Mouse (Mus musculus): Measurements from ENCODE around the gene Atf1.
A peak's percentile ranks its signal among the peaks of the same experiment; 100 is the strongest.
"Not testable (repeated sequence)": the region's sequence is repeated elsewhere in the genome, so short reads cannot be mapped to it uniquely, and the experiment has no call there.

Gene Atf1

GRCm38 (mm10) chr15:100258646-100259425, 31.2 kb downstream of the Atf1 start:
- DNase-seq (ENCODE audit: low read depth, low spot score), result peak; percentile 52

- DNase-seq (ENCODE audit: low read depth, low spot score), result not testable (repeated sequence)
Measured at GRCm38 (mm10) chr15:100260351-100260750, 32.7 kb downstream of the Atf1 start.

DNA sequence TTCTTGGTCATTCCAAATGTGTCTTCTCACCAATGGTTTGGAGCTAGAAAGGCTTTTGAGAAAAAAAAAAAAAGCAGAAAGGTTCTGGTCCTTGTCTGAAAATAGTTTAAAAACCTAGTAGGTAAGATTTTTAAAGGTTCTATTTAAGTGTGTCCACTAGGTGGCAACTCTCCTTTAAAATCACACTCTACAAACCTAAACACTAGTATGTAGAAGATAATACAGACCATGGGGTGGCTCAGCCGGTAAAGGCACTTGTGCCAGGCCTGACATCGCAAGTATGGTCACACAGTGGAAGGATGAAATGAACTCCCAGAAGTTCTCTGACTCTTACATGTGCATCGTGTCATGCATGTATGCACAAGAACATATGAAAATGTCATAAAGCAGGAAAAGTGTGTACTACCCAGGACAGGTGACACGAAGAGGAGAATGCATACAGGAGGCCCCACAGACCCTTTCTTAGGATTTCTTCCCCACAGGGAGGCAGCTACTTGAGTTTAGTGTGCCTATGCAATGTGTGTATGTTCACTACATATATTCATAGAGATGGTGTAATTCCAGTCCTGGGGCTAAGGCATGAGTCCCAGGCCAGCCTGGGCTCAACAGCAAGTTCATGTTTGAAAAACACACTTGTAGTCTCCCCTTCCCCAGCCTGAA, 35.8 kb downstream of the Atf1 start:
- peak; percentile 72 for DNase-seq (ENCODE audit: low read depth, low spot score)

GRCm38 (mm10) chr15:100265586-100266325, 38.1 kb downstream of the Atf1 start:
- no peak for DNase-seq (ENCODE audit: low read depth, low spot score)

- peak; percentile 54 for DNase-seq (ENCODE audit: low read depth, low spot score)
Measured at GRCm38 (mm10) chr15:100268916-100269315, 41.3 kb downstream of the Atf1 start.

- peak; percentile 99 for DNase-seq (ENCODE audit: low read depth, low spot score)
Measured at GRCm38 (mm10) chr15:100269776-100270175, 42.2 kb downstream of the Atf1 start.

GRCm38 (mm10) chr15:100270609-100271008, 43.0 kb downstream of the Atf1 start:
- peak; percentile 34 for DNase-seq (ENCODE audit: low read depth, low spot score)

GRCm38 (mm10) chr15:100271411-100271810, 43.8 kb downstream of the Atf1 start:
- peak; percentile 81 for DNase-seq (ENCODE audit: low read depth, low spot score)

DNA sequence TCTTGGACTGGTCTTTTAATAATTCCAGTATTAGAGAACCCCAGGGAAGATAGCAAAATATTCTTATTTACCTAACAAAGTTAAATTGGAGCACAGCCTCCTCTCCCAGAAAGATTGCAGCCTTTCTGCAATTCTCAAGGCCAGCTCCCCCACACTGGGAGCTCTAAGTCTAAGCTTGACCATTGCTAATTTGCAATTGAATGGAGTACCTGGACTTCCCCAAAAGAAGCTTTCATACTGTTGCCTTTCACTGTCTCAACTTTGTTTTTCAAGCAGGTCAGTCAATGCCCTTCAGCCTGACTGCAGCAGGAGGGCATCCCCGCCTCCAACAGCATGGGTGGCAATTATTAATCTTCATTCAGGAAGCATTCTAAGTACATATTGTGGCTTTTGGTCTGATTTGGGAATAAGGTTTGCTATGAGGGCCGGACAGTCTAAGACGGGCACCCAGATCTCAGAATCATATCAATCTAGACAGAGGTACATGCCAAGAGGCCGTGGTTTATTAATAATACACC, 46.2 kb downstream of the Atf1 start:
- DNase-seq (ENCODE audit: low read depth, low spot score), result peak; percentile 78

- peak; percentile 94 for DNase-seq (ENCODE audit: low read depth, low spot score)
Measured at GRCm38 (mm10) chr15:100274790-100275559, 47.4 kb downstream of the Atf1 start.

DNA sequence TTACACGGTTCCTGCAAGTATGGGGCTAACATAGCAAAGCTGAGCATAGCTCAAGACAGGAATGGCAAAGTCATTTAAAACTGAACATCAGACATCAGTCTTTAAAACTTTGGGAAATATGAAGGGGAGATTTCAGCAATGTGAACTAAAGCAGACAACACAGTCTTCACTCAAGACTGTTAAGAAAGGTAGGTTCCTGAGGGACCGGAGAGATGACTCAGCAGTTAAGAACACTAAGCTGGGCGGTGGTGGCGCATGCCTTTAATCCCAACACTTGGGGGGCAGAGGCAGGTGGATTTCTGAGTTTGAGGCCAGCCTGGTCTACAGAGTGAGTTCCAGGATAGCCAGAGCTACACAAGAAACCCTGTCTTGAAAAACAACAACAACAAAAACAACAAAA, 48.8 kb downstream of the Atf1 start:
- DNase-seq (ENCODE audit: low read depth, low spot score), result no peak

DNA sequence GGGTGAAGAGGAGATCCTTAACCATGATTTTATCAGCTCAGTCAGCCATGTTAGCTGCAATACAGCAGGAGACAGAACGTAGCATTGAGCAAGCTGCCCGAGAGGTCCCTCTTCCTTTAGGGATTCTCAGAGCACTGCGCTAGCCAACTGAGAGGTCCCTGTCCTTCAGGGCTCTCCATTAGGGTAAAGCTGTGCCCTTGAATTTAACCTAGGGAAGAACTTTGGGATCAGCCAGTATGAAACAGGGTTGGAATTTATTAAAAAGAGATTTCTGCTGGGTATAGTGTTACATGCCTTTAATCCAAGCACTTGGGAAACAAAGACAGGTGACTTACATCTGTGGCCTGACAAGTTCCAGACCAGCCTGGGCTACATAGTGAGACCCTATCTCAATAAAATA, 50.0 kb downstream of the Atf1 start:
- DNase-seq (ENCODE audit: low read depth, low spot score), result no peak

DNA sequence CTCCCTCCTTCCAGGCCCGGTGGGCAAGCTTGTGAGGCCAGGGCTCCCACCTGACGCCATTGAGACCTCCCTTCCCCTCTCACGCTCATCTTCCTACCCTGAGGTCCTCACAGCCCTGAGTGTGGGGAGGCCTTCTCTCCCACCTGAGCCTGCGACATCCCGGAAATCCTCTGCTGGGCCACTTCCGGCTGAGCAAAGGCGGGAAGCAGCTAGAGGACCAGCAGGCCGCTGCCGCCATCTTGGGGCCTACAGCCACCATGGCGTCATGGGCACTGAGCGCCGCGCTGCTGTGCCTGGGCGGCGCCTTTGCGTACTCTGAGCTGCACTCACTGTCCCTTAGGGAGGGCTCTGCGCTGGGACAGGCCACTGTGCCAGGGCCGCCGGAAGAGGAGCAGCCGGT, 53.0 kb downstream of the Atf1 start, which contains the start of gene Tmprss12:
Gene Tmprss12, plus strand, starts transcription at position 212 of the 400 bp plus-strand sequence.
- DNase-seq (ENCODE audit: low read depth, low spot score), result peak; percentile 69

DNA sequence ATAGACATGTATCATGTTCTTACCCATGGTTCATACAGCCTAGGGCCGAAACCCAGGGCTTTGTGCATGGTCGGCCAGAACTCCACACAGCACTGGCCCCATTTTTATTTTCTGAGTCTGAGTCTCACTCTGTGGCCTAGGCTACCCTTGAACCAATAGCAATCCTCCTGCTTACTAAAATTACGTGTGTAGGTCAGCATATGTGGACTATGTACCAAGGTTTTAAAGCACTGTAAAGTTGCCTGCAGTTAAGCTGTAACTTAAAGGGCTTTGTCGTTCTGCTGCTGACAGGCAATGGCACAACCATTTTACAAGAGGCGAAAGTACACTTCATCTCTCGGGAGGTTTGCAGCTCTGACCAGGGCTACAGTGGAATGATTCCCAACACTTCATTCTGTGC, 61.4 kb downstream of the Atf1 start:
- no peak for DNase-seq (ENCODE audit: low read depth, low spot score)

- DNase-seq (ENCODE audit: low read depth, low spot score), result no peak
Measured at GRCm38 (mm10) chr15:100290858-100291257, 63.2 kb downstream of the Atf1 start.

DNA sequence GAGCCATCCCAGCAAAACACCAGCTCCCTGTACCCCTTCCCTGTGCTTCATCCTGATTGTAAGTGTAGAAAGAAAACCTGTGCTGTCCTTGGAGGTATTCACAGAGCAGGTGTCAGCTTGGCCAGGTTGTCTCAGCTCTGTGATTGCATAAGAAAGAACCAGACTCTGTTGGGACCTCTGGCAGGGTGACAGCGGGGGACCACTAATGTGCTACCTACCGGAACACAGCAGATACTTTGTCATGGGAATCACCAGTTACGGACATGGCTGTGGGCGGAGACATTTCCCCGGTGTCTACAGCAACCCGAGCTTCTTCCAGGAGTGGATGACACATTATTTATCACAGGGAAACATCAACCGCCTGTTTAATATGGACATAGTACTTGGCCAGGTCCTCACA, 64.7 kb downstream of the Atf1 start:
- DNase-seq (ENCODE audit: low read depth, low spot score), result peak; percentile 66

DNA sequence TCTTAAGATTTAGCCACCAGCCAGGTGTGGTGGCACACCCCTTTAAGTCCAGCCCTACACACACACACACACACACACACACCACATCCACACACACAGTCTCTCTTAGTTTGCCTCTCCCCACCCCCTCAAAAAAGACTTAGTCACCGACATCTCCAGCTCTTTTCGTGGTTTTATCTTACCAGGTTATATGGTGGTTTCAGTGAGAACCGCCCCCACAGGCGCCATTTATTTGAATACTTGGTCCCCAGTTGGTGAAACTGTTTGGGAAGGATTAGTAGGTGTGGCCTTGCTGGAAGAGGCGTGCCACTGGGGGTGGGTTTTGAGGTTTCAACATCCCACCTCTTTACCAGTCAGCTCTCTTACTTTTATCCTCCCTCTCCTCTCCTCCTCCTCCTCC, 70.2 kb downstream of the Atf1 start:
- peak; percentile 27 for DNase-seq (ENCODE audit: low read depth, low spot score)

- no peak for DNase-seq (ENCODE audit: low read depth, low spot score)
Measured at GRCm38 (mm10) chr15:100300499-100300898, 72.9 kb downstream of the Atf1 start.

- DNase-seq (ENCODE audit: low read depth, low spot score), result no peak
Measured at GRCm38 (mm10) chr15:100301556-100301955, 73.9 kb downstream of the Atf1 start.

DNA sequence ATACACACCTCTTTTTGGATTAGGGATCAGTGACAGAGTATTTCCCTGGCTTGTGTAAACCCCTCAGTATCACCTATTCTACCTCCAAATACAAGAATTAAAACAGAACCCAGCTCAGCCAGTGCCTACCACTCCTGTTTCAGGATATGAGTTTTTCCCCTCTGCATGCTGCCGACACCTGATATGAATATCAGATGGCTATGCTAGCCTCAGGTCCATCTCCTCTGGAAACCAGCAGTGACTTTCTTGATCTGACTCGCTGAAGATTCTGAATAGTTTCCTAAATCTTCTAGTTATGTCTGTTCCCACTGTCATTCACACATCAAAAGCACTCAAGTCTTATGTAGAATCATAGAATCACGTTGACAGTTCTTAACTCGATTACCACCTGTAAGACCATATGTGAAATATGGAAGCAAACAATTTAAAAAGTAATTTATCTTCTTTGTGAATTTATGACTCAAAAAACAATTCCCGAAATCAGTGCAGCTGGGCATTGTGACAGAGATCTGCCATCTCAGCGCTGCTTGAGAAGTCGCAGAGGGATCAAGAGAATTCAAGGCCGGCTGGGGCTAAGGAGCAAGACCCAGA, 75.9 kb downstream of the Atf1 start:
- DNase-seq (ENCODE audit: low read depth, low spot score), result no peak
